Mouse (Mus musculus): Measurements from ENCODE around the gene Med12l. TPM values are rescaled to one million over a fixed set of nuclear protein-coding genes. Genes with fewer than 3 reads are reported as not detected.

Gene Med12l
- polyA plus RNA-seq, 2 experiments = 2.4 to 4.5 TPM

DNA sequence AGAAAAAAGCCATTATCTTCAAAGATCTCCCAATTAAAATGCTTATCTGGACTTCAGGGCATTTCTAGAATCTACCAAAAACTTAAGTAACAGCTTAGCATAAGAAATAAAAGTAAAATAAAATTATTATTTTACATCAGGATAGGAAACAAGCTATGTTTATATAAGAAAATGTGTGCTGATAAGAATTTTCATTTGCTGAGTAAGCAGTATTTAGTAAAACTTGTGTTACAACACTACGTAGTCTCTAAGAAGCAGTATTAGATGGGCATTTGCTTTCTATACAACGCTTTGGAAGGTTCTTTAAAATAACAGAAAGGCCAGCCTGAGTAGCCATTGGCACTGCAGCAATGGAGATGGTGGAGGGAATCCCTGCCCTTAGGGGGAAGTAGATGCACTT lies 257.8 kb downstream of the Med12l start:
- H3K9me3 ChIP-seq (ENCODE audit: control insufficient read depth, low read length) = no peaks in the 10 kb centered on the region
- no peak overlapping the region for H3K4me2 ChIP-seq (replicated peaks; ENCODE audit: low read depth, low read length, severe bottlenecking)
- ATAC-seq (ENCODE audit: low FRiP score, low read depth) (no peak), DNase-seq (ENCODE audit: low spot score) (no peak)
- WGBS = 93% methylated on average over 2 of the region's 2 CpGs
- no peak overlapping the region for H3K9ac ChIP-seq (ENCODE audit: low read depth, low read length, severe bottlenecking)
- TF ChIP-seq POLR2A (IDR thresholded peaks at IDR 0.05; ENCODE audit: borderline replicate concordance, extremely low read depth, insufficient read depth, insufficient read length) = no peak
- H3K4me1 ChIP-seq (ENCODE audit: control insufficient read depth, insufficient read depth, low read length) = no peaks in the 10 kb centered on the region
- H3K36me3 ChIP-seq (ENCODE audit: control insufficient read depth, insufficient read depth, low read length) = no peaks in the 10 kb centered on the region
- H3K27me3 ChIP-seq (ENCODE audit: control insufficient read depth, insufficient read depth, low read length) = no peaks in the 10 kb centered on the region
- no peak overlapping the region for H3K4me3 ChIP-seq (replicated peaks; ENCODE audit: low read length)
- no peak overlapping the region for H3K27ac ChIP-seq (replicated peaks; ENCODE audit: low read depth, low read length)

DNA sequence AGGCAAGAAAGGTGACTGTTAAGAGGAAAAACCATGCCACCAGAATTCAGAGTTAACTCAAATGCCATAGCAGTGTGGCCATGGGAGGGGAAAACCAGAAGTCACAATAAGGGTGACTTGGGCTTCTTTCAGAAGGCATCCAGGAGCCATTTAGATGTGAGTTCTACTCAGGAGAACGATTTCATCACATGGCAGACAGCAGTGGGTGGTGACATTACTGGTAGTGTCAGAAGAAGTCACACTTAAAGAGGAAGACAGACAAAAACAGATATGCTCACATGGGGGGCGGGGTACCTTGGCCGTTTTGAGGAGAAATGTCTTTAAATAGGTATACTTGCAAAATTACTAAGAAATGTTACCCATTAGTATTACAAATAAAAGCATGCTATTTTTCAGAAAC lies 258.4 kb downstream of the Med12l start:
- H3K36me3 ChIP-seq (ENCODE audit: control insufficient read depth, insufficient read depth, low read length) = no peaks in the 10 kb centered on the region
- DNase-seq (ENCODE audit: low spot score) = no peak
- TF ChIP-seq POLR2A (IDR thresholded peaks at IDR 0.05; ENCODE audit: borderline replicate concordance, extremely low read depth, insufficient read depth, insufficient read length) = no peak
- WGBS = 83% methylated on average over 3 of the region's 3 CpGs
- no peaks in the 10 kb centered on the region for H3K9me3 ChIP-seq (ENCODE audit: control insufficient read depth, low read length)
- no peaks in the 10 kb centered on the region for H3K4me1 ChIP-seq (ENCODE audit: control insufficient read depth, insufficient read depth, low read length)
- no peak overlapping the region for H3K4me2 ChIP-seq (replicated peaks; ENCODE audit: low read depth, low read length, severe bottlenecking)
- H3K4me3 ChIP-seq (replicated peaks; ENCODE audit: low read length) = no peak overlapping the region
- no peaks in the 10 kb centered on the region for H3K27me3 ChIP-seq (ENCODE audit: control insufficient read depth, insufficient read depth, low read length)
- H3K27ac ChIP-seq (replicated peaks; ENCODE audit: low read depth, low read length) = no peak overlapping the region
- no peak overlapping the region for H3K9ac ChIP-seq (ENCODE audit: low read depth, low read length, severe bottlenecking)
- no peak for ATAC-seq (ENCODE audit: low FRiP score, low read depth)

DNA sequence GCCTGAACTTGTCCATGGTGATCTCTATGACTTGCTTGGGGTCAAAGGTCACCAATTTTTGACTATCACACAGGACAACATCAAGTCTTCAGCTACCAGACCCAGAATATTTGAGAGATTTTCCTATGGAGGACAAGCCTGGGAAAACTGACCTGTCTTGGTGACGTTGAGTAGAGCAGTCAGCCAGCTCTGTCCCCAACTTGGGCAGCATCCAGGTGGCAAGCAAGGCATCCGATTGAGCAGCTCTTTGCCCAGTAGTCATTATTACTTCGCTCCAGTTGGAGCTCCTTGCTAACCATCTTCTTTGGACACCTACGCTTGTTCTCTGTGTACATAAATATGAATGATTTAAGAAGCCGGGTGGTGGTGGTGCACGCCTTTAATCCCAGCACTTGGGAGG lies 265.2 kb downstream of the Med12l start:
- Histone ChIP-seq H3K9ac (ENCODE audit: low read depth, low read length, severe bottlenecking) (no peak overlapping the region), H3K27ac (replicated peaks; ENCODE audit: low read depth, low read length) (no peak overlapping the region), H3K4me1 (ENCODE audit: control insufficient read depth, insufficient read depth, low read length) (no peaks in the 10 kb centered on the region), H3K4me2 (replicated peaks; ENCODE audit: low read depth, low read length, severe bottlenecking) (no peak overlapping the region), H3K27me3 (ENCODE audit: control insufficient read depth, insufficient read depth, low read length) (no peaks in the 10 kb centered on the region), H3K4me3 (replicated peaks; ENCODE audit: low read length) (no peak overlapping the region), H3K36me3 (ENCODE audit: control insufficient read depth, insufficient read depth, low read length) (no peaks in the 10 kb centered on the region), H3K9me3 (ENCODE audit: control insufficient read depth, low read length) (no peaks in the 10 kb centered on the region)
- ATAC-seq (ENCODE audit: low FRiP score, low read depth) (no peak), DNase-seq (ENCODE audit: low spot score) (no peak)
- 98% methylated on average over 6 of the region's 6 CpGs for WGBS
- no peak for TF ChIP-seq POLR2A (IDR thresholded peaks at IDR 0.05; ENCODE audit: borderline replicate concordance, extremely low read depth, insufficient read depth, insufficient read length)

DNA sequence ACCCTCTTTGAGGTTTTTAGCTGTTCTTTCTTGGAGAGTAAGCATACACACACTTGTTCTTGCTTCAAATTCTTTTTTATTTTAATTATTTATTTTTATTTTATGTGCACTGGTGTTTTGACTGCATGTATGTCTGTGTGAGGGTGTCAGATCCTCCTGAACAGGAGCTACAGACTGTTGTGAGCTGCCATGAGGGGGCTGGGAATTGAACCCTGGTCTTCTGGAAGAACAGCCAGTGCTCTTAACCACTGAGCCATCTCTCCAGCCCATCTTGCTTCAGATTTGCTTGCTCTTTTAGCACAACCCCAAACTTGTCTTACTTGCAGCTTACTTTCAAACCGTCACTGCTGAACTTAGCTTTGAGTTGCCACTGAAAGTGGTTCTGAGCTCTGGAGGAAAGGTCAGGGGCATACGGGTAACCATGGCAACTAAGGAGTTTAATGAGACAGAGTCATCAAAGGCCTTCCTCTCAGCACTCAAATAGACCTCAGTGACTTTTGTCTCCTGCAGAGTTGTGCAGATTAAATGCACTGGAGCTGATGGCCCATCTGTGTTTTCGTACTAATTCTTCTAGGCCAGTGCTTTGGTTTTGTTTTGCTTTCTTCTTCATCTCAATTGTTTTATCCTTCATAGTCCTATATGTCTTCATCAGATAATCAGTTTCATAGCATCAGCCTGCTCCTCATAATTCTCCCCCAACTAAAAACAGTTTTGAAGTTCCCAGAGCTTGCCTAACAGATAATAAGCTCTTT lies 272.1 kb downstream of the Med12l start:
- DNase-seq (ENCODE audit: low spot score) = no peak
- H3K4me3 ChIP-seq (replicated peaks; ENCODE audit: low read length) = no peak overlapping the region
- TF ChIP-seq POLR2A (IDR thresholded peaks at IDR 0.05; ENCODE audit: borderline replicate concordance, extremely low read depth, insufficient read depth, insufficient read length) = no peak
- no peaks in the 10 kb centered on the region for H3K36me3 ChIP-seq (ENCODE audit: control insufficient read depth, insufficient read depth, low read length)
- H3K27me3 ChIP-seq (ENCODE audit: control insufficient read depth, insufficient read depth, low read length) = no peaks in the 10 kb centered on the region
- H3K4me2 ChIP-seq (replicated peaks; ENCODE audit: low read depth, low read length, severe bottlenecking) = no peak overlapping the region
- H3K9ac ChIP-seq (ENCODE audit: low read depth, low read length, severe bottlenecking) = no peak overlapping the region
- no peaks in the 10 kb centered on the region for H3K4me1 ChIP-seq (ENCODE audit: control insufficient read depth, insufficient read depth, low read length)
- no peak overlapping the region for H3K27ac ChIP-seq (replicated peaks; ENCODE audit: low read depth, low read length)
- ATAC-seq (ENCODE audit: low FRiP score, low read depth) = no peak
- 27% methylated on average over 3 of the region's 3 CpGs for WGBS
- H3K9me3 ChIP-seq (ENCODE audit: control insufficient read depth, low read length) = no peaks in the 10 kb centered on the region

DNA sequence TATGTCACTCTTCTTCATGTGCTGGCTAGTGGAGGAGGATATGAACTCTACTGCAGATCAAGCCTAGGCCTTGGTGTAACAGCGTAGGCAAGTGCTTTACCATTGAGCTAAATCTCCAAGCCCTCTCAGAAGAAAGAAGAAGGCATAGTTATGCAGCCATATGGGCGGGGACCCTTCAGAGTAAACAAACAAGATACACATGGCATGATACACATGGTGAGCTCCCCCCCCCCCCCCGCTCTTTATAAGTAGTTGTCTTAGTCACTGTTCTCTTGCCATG lies 272.6 kb downstream of the Med12l start:
- no peak for DNase-seq (ENCODE audit: low spot score)
- no peak for ATAC-seq (ENCODE audit: low FRiP score, low read depth)
- no peaks in the 10 kb centered on the region for H3K9me3 ChIP-seq (ENCODE audit: control insufficient read depth, low read length)
- no peak overlapping the region for H3K4me3 ChIP-seq (replicated peaks; ENCODE audit: low read length)
- TF ChIP-seq POLR2A (IDR thresholded peaks at IDR 0.05; ENCODE audit: borderline replicate concordance, extremely low read depth, insufficient read depth, insufficient read length) = no peak
- H3K27ac ChIP-seq (replicated peaks; ENCODE audit: low read depth, low read length) = no peak overlapping the region
- H3K4me2 ChIP-seq (replicated peaks; ENCODE audit: low read depth, low read length, severe bottlenecking) = no peak overlapping the region
- no peaks in the 10 kb centered on the region for H3K4me1 ChIP-seq (ENCODE audit: control insufficient read depth, insufficient read depth, low read length)
- H3K27me3 ChIP-seq (ENCODE audit: control insufficient read depth, insufficient read depth, low read length) = no peaks in the 10 kb centered on the region
- H3K36me3 ChIP-seq (ENCODE audit: control insufficient read depth, insufficient read depth, low read length) = no peaks in the 10 kb centered on the region
- H3K9ac ChIP-seq (ENCODE audit: low read depth, low read length, severe bottlenecking) = no peak overlapping the region
- 92% methylated on average over 3 of the region's 3 CpGs for WGBS

DNA sequence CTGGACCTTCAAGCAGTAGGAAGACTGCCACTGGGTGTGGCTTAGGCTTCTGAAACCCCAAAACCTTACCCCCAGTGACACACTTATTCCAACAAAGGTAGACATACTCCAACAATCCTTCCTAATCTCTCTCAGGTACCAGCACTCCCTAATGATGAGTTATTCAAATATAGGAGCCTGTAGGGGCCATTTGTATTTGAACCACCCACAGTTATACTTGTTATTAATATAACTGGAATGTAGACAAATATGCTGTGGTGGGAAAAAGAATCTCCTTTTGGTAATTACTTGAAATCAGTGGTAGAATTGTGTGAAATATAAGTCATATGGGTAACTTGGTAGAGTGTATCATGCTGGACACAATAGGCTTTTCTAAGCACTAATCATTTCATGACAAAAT lies 273.0 kb downstream of the Med12l start:
- Histone ChIP-seq H3K27ac (replicated peaks; ENCODE audit: low read depth, low read length) (no peak overlapping the region), H3K4me2 (replicated peaks; ENCODE audit: low read depth, low read length, severe bottlenecking) (no peak overlapping the region), H3K4me3 (replicated peaks; ENCODE audit: low read length) (no peak overlapping the region), H3K36me3 (ENCODE audit: control insufficient read depth, insufficient read depth, low read length) (no peaks in the 10 kb centered on the region), H3K4me1 (ENCODE audit: control insufficient read depth, insufficient read depth, low read length) (no peaks in the 10 kb centered on the region), H3K9me3 (ENCODE audit: control insufficient read depth, low read length) (no peaks in the 10 kb centered on the region), H3K9ac (ENCODE audit: low read depth, low read length, severe bottlenecking) (no peak overlapping the region), H3K27me3 (ENCODE audit: control insufficient read depth, insufficient read depth, low read length) (no peaks in the 10 kb centered on the region)
- DNase-seq (ENCODE audit: low spot score) (no peak), ATAC-seq (ENCODE audit: low FRiP score, low read depth) (no peak)
- no peak for TF ChIP-seq POLR2A (IDR thresholded peaks at IDR 0.05; ENCODE audit: borderline replicate concordance, extremely low read depth, insufficient read depth, insufficient read length)

Data from limb, embryonic 14.5 days (tissue).